Mouse (Mus musculus) neural tube, embryonic 10.5 days (tissue): ENCODE results near the gene Cyp2u1.

ENCODE experiments used
- DNase-seq: peaks from one replicate; pipeline ENCODE4 v3.0.0-alpha.2; 2017; ENCODE audit warnings: low spot score; ENCODE audit errors: extremely low spot score

Cyp2u1 gene

GRCm38 (mm10) chr3:131306255-131306654 lies 3.2 kb upstream of the Cyp2u1 start:
- no peak for DNase-seq

- no peak for DNase-seq
These were observed 290 bp upstream of the Cyp2u1 start for GRCm38 (mm10) chr3:131303320-131303714.

- DNase-seq, result no peak
These were observed 3.1 kb downstream of the Cyp2u1 start for GRCm38 (mm10) chr3:131299908-131300307.

- no peak for DNase-seq
These were observed 3.9 kb downstream of the Cyp2u1 start for GRCm38 (mm10) chr3:131299078-131299477.

- no peak for DNase-seq
These were observed 6.1 kb downstream of the Cyp2u1 start for GRCm38 (mm10) chr3:131296893-131297292.

GRCm38 (mm10) chr3:131295513-131296200 lies 7.4 kb downstream of the Cyp2u1 start:
- no peak for DNase-seq

GRCm38 (mm10) chr3:131294503-131294902 lies 8.5 kb downstream of the Cyp2u1 start:
- no peak for DNase-seq

GRCm38 (mm10) chr3:131292959-131293358 lies 10.1 kb downstream of the Cyp2u1 start:
- DNase-seq, result no peak

- no peak for DNase-seq
These were observed 10.7 kb downstream of the Cyp2u1 start for GRCm38 (mm10) chr3:131292349-131292748.

GRCm38 (mm10) chr3:131291890-131292289 lies 11.1 kb downstream of the Cyp2u1 start:
- no peak for DNase-seq

- no peak for DNase-seq
These were observed 28.9 kb downstream of the Cyp2u1 start for GRCm38 (mm10) chr3:131274151-131274550.

- DNase-seq, result no peak
These were observed 30.5 kb downstream of the Cyp2u1 start for GRCm38 (mm10) chr3:131272374-131273100.

GRCm38 (mm10) chr3:131271559-131272373 lies 31.3 kb downstream of the Cyp2u1 start, which contains the start of gene Hadh:
TSS of gene Hadh (minus strand) at chr3:131272101.
- DNase-seq, result peak; percentile 88

- DNase-seq, result peak; percentile 56
These were observed 31.9 kb downstream of the Cyp2u1 start for GRCm38 (mm10) chr3:131271157-131271556.

- no peak for DNase-seq
These were observed 32.6 kb downstream of the Cyp2u1 start for GRCm38 (mm10) chr3:131270381-131270780.

- no peak for DNase-seq
These were observed 36.5 kb downstream of the Cyp2u1 start for GRCm38 (mm10) chr3:131266366-131267050.

- DNase-seq, result no peak
These were observed 37.5 kb downstream of the Cyp2u1 start for GRCm38 (mm10) chr3:131265516-131265915.

GRCm38 (mm10) chr3:131263766-131264486 lies 39.1 kb downstream of the Cyp2u1 start:
- peak; percentile 27 for DNase-seq

GRCm38 (mm10) chr3:131260418-131260817 lies 42.6 kb downstream of the Cyp2u1 start:
- no peak for DNase-seq

GRCm38 (mm10) chr3:131259392-131259965 lies 43.5 kb downstream of the Cyp2u1 start:
- no peak for DNase-seq
